Mouse (Mus musculus) lung, embryonic 15.5 days (tissue): ENCODE measurements around the gene D430041D05Rik. TPM values are rescaled to one million over a fixed set of nuclear protein-coding genes. Genes with fewer than 3 reads are reported as not detected.
A peak's percentile ranks its signal among the peaks of the same experiment; 100 is the strongest.

ENCODE experiments used
- ATAC-seq: fragments of 200-750 bp; cut with Nextera tagmentation; 2 replicates; pipeline ENCODE4 v1.8.0; 2017; ENCODE audit warnings: moderate number of reproducible peaks, borderline replicate concordance; ENCODE audit not compliant: low FRiP score, low TSS enrichment; ENCODE audit errors: extremely low read depth
- H3K27ac ChIP-seq: fragments of 300-500 bp; sonication (generic); 2 replicates; pipeline ENCODE4 v1.5.1; 2015; ENCODE audit warnings: moderate library complexity, mild to moderate bottlenecking, inconsistent platforms
- H3K27me3 ChIP-seq: fragments of 300-500 bp; sonication (generic); 2 replicates; pipeline ENCODE4 v1.6.1; 2015; ENCODE audit warnings: inconsistent platforms
- H3K36me3 ChIP-seq: fragments of 300-500 bp; sonication (generic); 2 replicates; pipeline ENCODE4 v1.6.1; 2015; ENCODE audit warnings: inconsistent platforms
- H3K4me1 ChIP-seq: fragments of 300-500 bp; sonication (generic); 2 replicates; pipeline ENCODE4 v1.6.1; 2015; ENCODE audit warnings: inconsistent platforms
- H3K4me2 ChIP-seq: fragments of 300-500 bp; sonication (generic); 2 replicates; pipeline ENCODE4 v1.6.1; 2015; ENCODE audit warnings: inconsistent platforms, mild to moderate bottlenecking, moderate library complexity
- H3K4me3 ChIP-seq: fragments of 300-500 bp; sonication (generic); 2 replicates; pipeline ENCODE4 v1.5.1; 2015; ENCODE audit warnings: mild to moderate bottlenecking, inconsistent platforms
- H3K9ac ChIP-seq: fragments of 300-500 bp; sonication (generic); 2 replicates; pipeline ENCODE4 v1.6.1; 2015; ENCODE audit warnings: inconsistent platforms
- H3K9me3 ChIP-seq: fragments of 300-500 bp; sonication (generic); 2 replicates; pipeline ENCODE4 v1.6.1; 2016; ENCODE audit warnings: inconsistent platforms
- WGBS: fragments of 180-500 bp; shearing (Covaris S2); methylation state at CpG from one replicate; pipeline ENCODE4 v1.1.7; 2015; 5-methylcytosine and 5-hydroxymethylcytosine counted together
- polyA plus RNA-seq: library from polyadenylated mRNA; unstranded; fragments of >200 nt; fragmentation: Nextera tagmentation; extraction: Ambion mirVana; gene quantifications from 2 replicates; pipeline ENCODE4 v1.2.1, GENCODE M21; 2015

Gene D430041D05Rik
- polyA plus RNA-seq, 1 experiment from 2014 or later: 1.3 TPM

GRCm38 (mm10) chr2:104313246-104313645 lies 97.6 kb downstream of the D430041D05Rik start:
- H3K9ac ChIP-seq: no peak overlapping the region
- H3K27ac ChIP-seq: no peak overlapping the region
- WGBS: 74% methylated on average over 6 of the region's 6 CpGs
- no peak overlapping the region for H3K4me2 ChIP-seq
- no peak overlapping the region for H3K4me3 ChIP-seq
- H3K4me1 ChIP-seq: no peaks in the 10 kb centered on the region
- H3K9me3 ChIP-seq: no peaks in the 10 kb centered on the region
- H3K27me3 ChIP-seq: no peaks in the 10 kb centered on the region
- ATAC-seq: no peak
- no peaks in the 10 kb centered on the region for H3K36me3 ChIP-seq

- no peaks in the 10 kb centered on the region for H3K27me3 ChIP-seq
- H3K4me3 ChIP-seq: no peak overlapping the region
- no peak for ATAC-seq
- no peaks in the 10 kb centered on the region for H3K9me3 ChIP-seq
- H3K4me1 ChIP-seq: no peaks in the 10 kb centered on the region
- H3K4me2 ChIP-seq: no peak overlapping the region
- H3K9ac ChIP-seq: no peak overlapping the region
- no peak overlapping the region for H3K27ac ChIP-seq
- H3K36me3 ChIP-seq: no peaks in the 10 kb centered on the region
- WGBS: 48% methylated on average over 4 of the region's 4 CpGs
Measured at GRCm38 (mm10) chr2:104307102-104307501, 103.7 kb downstream of the D430041D05Rik start.

DNA sequence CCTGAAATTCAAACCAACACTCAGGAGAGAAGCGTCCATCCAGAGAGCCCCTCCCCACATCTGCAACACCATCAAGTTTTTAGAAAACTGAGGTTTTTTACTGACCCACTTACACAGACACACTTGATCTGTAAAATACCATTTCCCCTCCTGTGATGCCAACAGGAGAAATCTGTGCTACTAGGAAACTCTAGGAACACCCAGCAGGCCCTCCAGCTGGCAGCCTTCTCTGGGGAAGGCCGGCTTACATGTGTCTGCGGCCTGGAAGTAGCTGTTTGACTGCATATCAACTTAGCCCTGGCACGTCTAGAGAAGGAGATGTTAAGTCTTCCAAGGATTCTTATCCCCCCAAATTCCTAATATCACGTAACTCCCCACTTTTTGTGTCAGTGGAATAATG lies 105.1 kb downstream of the D430041D05Rik start:
- no peak overlapping the region for H3K4me3 ChIP-seq
- no peak overlapping the region for H3K27ac ChIP-seq
- no peak for ATAC-seq
- WGBS: 66% methylated on average over 5 of the region's 5 CpGs
- no peaks in the 10 kb centered on the region for H3K4me1 ChIP-seq
- no peaks in the 10 kb centered on the region for H3K36me3 ChIP-seq
- no peaks in the 10 kb centered on the region for H3K27me3 ChIP-seq
- no peak overlapping the region for H3K9ac ChIP-seq
- no peaks in the 10 kb centered on the region for H3K9me3 ChIP-seq
- H3K4me2 ChIP-seq: no peak overlapping the region

GRCm38 (mm10) chr2:104299912-104300311 lies 110.9 kb downstream of the D430041D05Rik start:
- Histone ChIP-seq H3K27me3 (no peaks in the 10 kb centered on the region), H3K4me2 (no peak overlapping the region), H3K9me3 (no peaks in the 10 kb centered on the region), H3K4me3 (no peak overlapping the region), H3K27ac (no peak overlapping the region), H3K9ac (no peak overlapping the region), H3K36me3 (no peaks in the 10 kb centered on the region), H3K4me1 (no peaks in the 10 kb centered on the region)
- no peak for ATAC-seq
- 55% methylated on average over 1 of the region's 1 CpGs for WGBS

GRCm38 (mm10) chr2:104299160-104299559 lies 111.7 kb downstream of the D430041D05Rik start:
- no peak overlapping the region for H3K27ac ChIP-seq
- no peaks in the 10 kb centered on the region for H3K36me3 ChIP-seq
- H3K9ac ChIP-seq: no peak overlapping the region
- no peak overlapping the region for H3K4me3 ChIP-seq
- no peak overlapping the region for H3K4me2 ChIP-seq
- ATAC-seq: no peak
- WGBS: 7% methylated on average over 7 of the region's 7 CpGs
- H3K9me3 ChIP-seq: no peaks in the 10 kb centered on the region
- H3K4me1 ChIP-seq: no peaks in the 10 kb centered on the region
- no peaks in the 10 kb centered on the region for H3K27me3 ChIP-seq

GRCm38 (mm10) chr2:104286821-104287220 lies 124.0 kb downstream of the D430041D05Rik start:
- Histone ChIP-seq H3K27ac (no peak overlapping the region), H3K27me3 (no peaks in the 10 kb centered on the region), H3K9ac (no peak overlapping the region), H3K4me1 (no peaks in the 10 kb centered on the region), H3K4me3 (no peak overlapping the region), H3K36me3 (no peaks in the 10 kb centered on the region), H3K4me2 (no peak overlapping the region), H3K9me3 (no peaks in the 10 kb centered on the region; the same call in 1 of the 2 replicates)
- no peak for ATAC-seq
- WGBS: 71% methylated on average over 3 of the region's 3 CpGs

GRCm38 (mm10) chr2:104283401-104283955 lies 127.3 kb downstream of the D430041D05Rik start:
- 91% methylated on average over 8 of the region's 8 CpGs for WGBS
- no peak overlapping the region for H3K4me2 ChIP-seq

GRCm38 (mm10) chr2:104282835-104283234 lies 128.0 kb downstream of the D430041D05Rik start:
- Histone ChIP-seq H3K9ac (no peak overlapping the region), H3K27ac (no peak overlapping the region), H3K4me2 (no peak overlapping the region), H3K27me3 (no peaks in the 10 kb centered on the region), H3K4me1 (no peaks in the 10 kb centered on the region), H3K9me3 (no peaks in the 10 kb centered on the region; the same call in 1 of the 2 replicates), H3K36me3 (no peaks in the 10 kb centered on the region), H3K4me3 (no peak overlapping the region)
- no peak for ATAC-seq
- 79% methylated on average over 2 of the region's 2 CpGs for WGBS

More at GRCm38 (mm10) chr2:104283401-104283955, 127.3 kb downstream of the D430041D05Rik start:
- Histone ChIP-seq H3K4me3 (no peak overlapping the region), H3K9ac (no peak overlapping the region), H3K9me3 (no peaks in the 10 kb centered on the region; the same call in 1 of the 2 replicates), H3K4me1 (no peaks in the 10 kb centered on the region), H3K27me3 (no peaks in the 10 kb centered on the region), H3K27ac (no peak overlapping the region), H3K36me3 (no peaks in the 10 kb centered on the region)
- no peak for ATAC-seq

- ATAC-seq: no peak; the same call in 1 of the 2 replicates
- WGBS: 25% methylated on average over 4 of the region's 4 CpGs
- H3K9me3 ChIP-seq: no peaks in the 10 kb centered on the region
Measured at GRCm38 (mm10) chr2:104267049-104267448, 143.8 kb downstream of the D430041D05Rik start.

GRCm38 (mm10) chr2:104261741-104262067 lies 149.1 kb downstream of the D430041D05Rik start:
- no peaks in the 10 kb centered on the region for H3K27me3 ChIP-seq
- peak; percentile 63; the same call in 1 of the 2 replicates for ATAC-seq
- H3K4me1 ChIP-seq: peaks cover 7% of the 10 kb centered on the region; the same call in 1 of the 2 replicates
- no peak overlapping the region for H3K27ac ChIP-seq
- no peak overlapping the region for H3K4me2 ChIP-seq
- H3K9me3 ChIP-seq: no peaks in the 10 kb centered on the region
- WGBS: 35% methylated on average over 4 of the region's 4 CpGs
- no peak overlapping the region for H3K9ac ChIP-seq
- H3K4me3 ChIP-seq: no peak overlapping the region
- H3K36me3 ChIP-seq: no peaks in the 10 kb centered on the region

More at GRCm38 (mm10) chr2:104267049-104267448, 143.8 kb downstream of the D430041D05Rik start:
- H3K9ac ChIP-seq: no peak overlapping the region
- no peak overlapping the region for H3K27ac ChIP-seq
- H3K4me3 ChIP-seq: no peak overlapping the region
- H3K27me3 ChIP-seq: no peaks in the 10 kb centered on the region
- no peak overlapping the region for H3K4me2 ChIP-seq
- no peaks in the 10 kb centered on the region for H3K4me1 ChIP-seq
- no peaks in the 10 kb centered on the region for H3K36me3 ChIP-seq

DNA sequence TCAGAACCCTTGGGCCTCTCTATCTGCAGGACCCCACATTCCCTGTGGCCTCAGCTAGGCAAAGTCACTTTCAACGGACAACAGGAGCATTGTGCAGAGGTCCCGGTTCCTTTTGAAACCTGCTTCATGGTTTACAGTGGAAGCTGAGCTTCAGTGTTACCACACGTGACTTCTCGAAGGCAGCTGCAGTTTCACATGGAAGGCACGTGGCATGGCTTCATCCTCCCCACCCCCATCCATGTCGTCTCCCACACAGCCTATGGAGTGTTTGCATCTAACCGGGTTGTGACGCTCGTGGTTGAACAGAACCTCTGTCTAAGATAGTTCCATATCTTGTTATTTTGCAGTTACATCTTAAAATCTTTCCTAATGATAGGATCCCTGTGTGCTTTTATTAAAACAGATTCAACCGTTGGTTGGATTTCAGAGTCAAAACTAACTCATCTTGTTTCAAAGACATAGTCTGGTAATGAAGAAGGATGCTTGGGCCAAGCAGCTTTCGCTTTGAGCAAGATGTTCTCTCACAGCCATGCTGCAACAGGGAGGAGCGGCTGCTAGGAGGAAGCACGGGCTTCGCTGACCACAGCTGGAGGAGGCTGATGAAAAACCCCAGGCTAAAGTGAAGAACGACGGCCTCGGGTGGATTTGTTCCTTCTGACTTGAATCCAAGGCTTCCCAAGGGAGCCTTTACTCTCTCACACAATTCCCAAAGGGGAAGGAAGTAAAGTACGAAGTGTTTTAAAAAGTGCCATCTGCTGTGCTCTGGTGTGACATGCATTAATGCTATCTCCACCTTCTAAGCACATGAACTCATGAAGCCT lies 149.7 kb downstream of the D430041D05Rik start:
- peak; percentile 77; the same call in 1 of the 2 replicates for ATAC-seq
- peaks cover 7% of the 10 kb centered on the region; the same call in 1 of the 2 replicates for H3K4me1 ChIP-seq
- no peaks in the 10 kb centered on the region for H3K36me3 ChIP-seq
- H3K27ac ChIP-seq: 0 out of 2 replicates have a peak overlapping the region, but pooled peaks have one; percentile 20
- no peaks in the 10 kb centered on the region for H3K27me3 ChIP-seq
- H3K4me3 ChIP-seq: no peak overlapping the region
- 58% methylated on average over 18 of the region's 18 CpGs for WGBS
- H3K9ac ChIP-seq: no peak overlapping the region
- H3K4me2 ChIP-seq: no peak overlapping the region
- H3K9me3 ChIP-seq: no peaks in the 10 kb centered on the region

GRCm38 (mm10) chr2:104256585-104256984 lies 154.2 kb downstream of the D430041D05Rik start:
- 43% methylated on average over 15 of the region's 15 CpGs for WGBS

More at GRCm38 (mm10) chr2:104256585-104256984, 154.2 kb downstream of the D430041D05Rik start:
- H3K4me1 ChIP-seq: peaks cover 7% of the 10 kb centered on the region; the same call in 1 of the 2 replicates
- no peak for ATAC-seq
- no peaks in the 10 kb centered on the region for H3K9me3 ChIP-seq
- no peak overlapping the region for H3K4me3 ChIP-seq
- H3K4me2 ChIP-seq: peak overlapping the region; percentile 12; the same call in 1 of the 2 replicates
- H3K27me3 ChIP-seq: no peaks in the 10 kb centered on the region
- no peak overlapping the region for H3K27ac ChIP-seq
- H3K36me3 ChIP-seq: no peaks in the 10 kb centered on the region
- no peak overlapping the region for H3K9ac ChIP-seq
